Mouse (Mus musculus): ENCODE data around the gene Tmem87b.

Tmem87b gene

GRCm38 (mm10) chr2:128817786-128818681 is at the start of gene Tmem87b:
TSS of gene Tmem87b (plus strand) at chr2:128818118.
- DNase-seq (ENCODE audit: low read depth, low spot score): peak; percentile 96

GRCm38 (mm10) chr2:128768545-128769247 is 49.2 kb upstream of the Tmem87b start:
- DNase-seq (ENCODE audit: low read depth, low spot score): no peak

- no peak for DNase-seq (ENCODE audit: low read depth, low spot score)
These were observed 47.4 kb upstream of the Tmem87b start for GRCm38 (mm10) chr2:128770557-128770956.

GRCm38 (mm10) chr2:128771048-128771447 is 46.9 kb upstream of the Tmem87b start:
- no peak for DNase-seq (ENCODE audit: low read depth, low spot score)

- DNase-seq (ENCODE audit: low read depth, low spot score): no peak
These were observed 46.1 kb upstream of the Tmem87b start for GRCm38 (mm10) chr2:128771750-128772338.

GRCm38 (mm10) chr2:128782231-128782630 is 35.7 kb upstream of the Tmem87b start:
- no peak for DNase-seq (ENCODE audit: low read depth, low spot score)

- DNase-seq (ENCODE audit: low read depth, low spot score): peak; percentile 74
These were observed 34.1 kb upstream of the Tmem87b start for GRCm38 (mm10) chr2:128783660-128784345.

- DNase-seq (ENCODE audit: low read depth, low spot score): no peak
These were observed 33.1 kb upstream of the Tmem87b start for GRCm38 (mm10) chr2:128784814-128785213.

GRCm38 (mm10) chr2:128786341-128786740 is 31.6 kb upstream of the Tmem87b start:
- DNase-seq (ENCODE audit: low read depth, low spot score): no peak

GRCm38 (mm10) chr2:128786795-128787194 is 31.1 kb upstream of the Tmem87b start:
- DNase-seq (ENCODE audit: low read depth, low spot score): no peak

GRCm38 (mm10) chr2:128787805-128788204 is 30.1 kb upstream of the Tmem87b start:
- DNase-seq (ENCODE audit: low read depth, low spot score): no peak

- no peak for DNase-seq (ENCODE audit: low read depth, low spot score)
These were observed 26.9 kb upstream of the Tmem87b start for GRCm38 (mm10) chr2:128790875-128791614.

- no peak for DNase-seq (ENCODE audit: low read depth, low spot score)
These were observed 24.0 kb upstream of the Tmem87b start for GRCm38 (mm10) chr2:128793958-128794357.

- DNase-seq (ENCODE audit: low read depth, low spot score): no peak
These were observed 21.5 kb upstream of the Tmem87b start for GRCm38 (mm10) chr2:128796463-128796862.

GRCm38 (mm10) chr2:128803441-128803840 is 14.5 kb upstream of the Tmem87b start:
- no peak for DNase-seq (ENCODE audit: low read depth, low spot score)

GRCm38 (mm10) chr2:128805341-128805740 is 12.6 kb upstream of the Tmem87b start:
- DNase-seq (ENCODE audit: low read depth, low spot score): no peak

GRCm38 (mm10) chr2:128806561-128806960 is 11.4 kb upstream of the Tmem87b start:
- no peak for DNase-seq (ENCODE audit: low read depth, low spot score)

- no peak for DNase-seq (ENCODE audit: low read depth, low spot score)
These were observed 5.2 kb upstream of the Tmem87b start for GRCm38 (mm10) chr2:128812761-128813160.

- DNase-seq (ENCODE audit: low read depth, low spot score): no peak
These were observed 1.6 kb upstream of the Tmem87b start for GRCm38 (mm10) chr2:128816311-128816710.

- peak; percentile 4 for DNase-seq (ENCODE audit: low read depth, low spot score)
These were observed 1.0 kb upstream of the Tmem87b start for GRCm38 (mm10) chr2:128816916-128817315.

- peak; percentile 81 for DNase-seq (ENCODE audit: low read depth, low spot score)
These were observed 532 bp upstream of the Tmem87b start for GRCm38 (mm10) chr2:128817387-128817785.

All from forelimb bud, embryonic 11.5 days (tissue).